Mouse (Mus musculus) R1 (cell line): ENCODE measurements at regions not wholly inside any gene's neighbourhood (a gene's known extent, or its start where the extent isn't known, plus 50 kb on each side); places are given as distances from the start of the nearest gene placed in this dataset.

Source experiments
- DNase-seq: peaks from one replicate; pipeline ENCODE4 v3.0.0-alpha.2; 2018; ENCODE audit warnings: low read depth, low spot score

- DNase-seq: no peak
These were observed 50.5 kb upstream of the Ednra start for GRCm38 (mm10) chr8:77774551-77775335.

GRCm38 (mm10) chr8:77775526-77775925, 51.3 kb upstream of the Ednra start:
- DNase-seq: no peak

- no peak for DNase-seq
These were observed 53.3 kb upstream of the Ednra start for GRCm38 (mm10) chr8:77777597-77777996.

- no peak for DNase-seq
These were observed 61.5 kb upstream of the Ednra start for GRCm38 (mm10) chr8:77785676-77786255.

GRCm38 (mm10) chr8:77794911-77795310, 70.6 kb upstream of the Ednra start:
- no peak for DNase-seq

GRCm38 (mm10) chr8:77803147-77803903, 79.1 kb upstream of the Ednra start:
- no peak for DNase-seq

GRCm38 (mm10) chr8:77804536-77804935, 80.3 kb upstream of the Ednra start:
- no peak for DNase-seq

GRCm38 (mm10) chr8:77804956-77805355, 80.7 kb upstream of the Ednra start:
- no peak for DNase-seq

GRCm38 (mm10) chr8:77805657-77806056, 81.4 kb upstream of the Ednra start:
- DNase-seq: no peak

- DNase-seq: no peak
These were observed 90.8 kb upstream of the Ednra start for GRCm38 (mm10) chr8:77814796-77815647.

- DNase-seq: no peak
These were observed 91.3 kb upstream of the Ednra start for GRCm38 (mm10) chr8:77815648-77815971.

GRCm38 (mm10) chr8:77816217-77816616, 92.0 kb upstream of the Ednra start:
- DNase-seq: no peak

- no peak for DNase-seq
These were observed 101.5 kb upstream of the Ednra start for GRCm38 (mm10) chr8:77825786-77826185.

GRCm38 (mm10) chr8:77826255-77826654, 102.0 kb upstream of the Ednra start:
- DNase-seq: no peak

- DNase-seq: no peak
These were observed 103.8 kb upstream of the Ednra start for GRCm38 (mm10) chr8:77828079-77828478.

- no peak for DNase-seq
These were observed 105.0 kb upstream of the Ednra start for GRCm38 (mm10) chr8:77829126-77829748.

- DNase-seq: no peak
These were observed 105.5 kb upstream of the Ednra start for GRCm38 (mm10) chr8:77829764-77830163.

- DNase-seq: no peak
These were observed 110.0 kb upstream of the Ednra start for GRCm38 (mm10) chr8:77834283-77834682.

GRCm38 (mm10) chr8:77836902-77837489, 112.7 kb upstream of the Ednra start:
- no peak for DNase-seq

GRCm38 (mm10) chr8:77842392-77843139, 118.3 kb upstream of the Ednra start:
- no peak for DNase-seq
